ENCODE assay signal across 20 mouse cellular contexts in the genomic region with DNA sequence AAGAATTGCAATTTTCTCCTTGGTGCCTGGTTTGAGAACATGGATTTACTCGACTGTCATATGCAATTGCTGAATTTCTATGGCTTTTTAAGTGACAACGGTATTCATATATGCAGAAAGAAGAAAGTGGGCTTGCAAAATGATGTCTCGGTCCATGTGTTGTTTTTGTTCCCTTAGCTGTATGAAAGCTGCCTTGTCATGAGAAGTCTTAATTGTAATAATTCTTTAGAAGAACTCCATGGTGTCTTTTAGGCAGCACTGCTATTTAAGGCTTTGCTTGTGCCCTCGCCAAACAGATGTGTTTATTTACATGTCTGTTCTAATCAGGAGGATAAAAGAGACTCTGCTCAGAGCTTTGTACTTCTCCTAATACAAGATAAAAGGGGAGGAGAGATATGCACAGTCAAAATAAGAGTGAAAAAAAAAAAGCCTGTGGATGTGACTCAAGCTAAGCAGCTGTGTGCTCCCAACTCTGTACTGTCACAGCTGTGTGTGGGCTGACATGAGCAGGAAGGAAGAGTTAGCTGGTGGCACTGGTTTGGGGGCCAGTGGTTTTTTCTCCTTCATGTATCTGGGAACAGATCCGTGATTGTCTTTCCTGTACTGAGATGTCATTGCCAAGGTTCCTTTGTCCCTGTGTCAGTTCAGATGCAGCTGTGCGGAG.
A peak's percentile ranks its signal among the peaks of the same experiment; 100 is the strongest.
DNase-seq lines count a peak whose midpoint lies in the region; ATAC-seq and TF ChIP-seq lines count a peak whose summit lies in the region.
"Had no signal": no experiment of that assay in that cellular context is flagged by ENCODE, and none has a peak within 500 bp of the region (broad histone marks: within the 10 kb centered on the region; RNA-seq: fewer than 3 reads in every experiment).

No protein-coding gene starts in this region.

- 67% methylated on average over 6 of the region's 6 CpGs for WGBS in forebrain, embryonic 15.5 days
- 71% methylated on average over 6 of the region's 6 CpGs for WGBS in forebrain, embryonic 13.5 days
- WGBS in lung, embryonic 14.5 days = 43% methylated on average over 6 of the region's 6 CpGs

- no peak overlapping the region for H3K4me2 ChIP-seq in forebrain, embryonic 15.5 days (replicated peaks)
- no peak overlapping the region for H3K4me2 ChIP-seq in forebrain, embryonic 13.5 days
- no peak overlapping the region for H3K4me2 ChIP-seq in lung, embryonic 14.5 days
- H3K4me2 ChIP-seq: embryonic facial prominence, embryonic 12.5 days; heart, embryonic 15.5 days had no signal

- H3K9me3 ChIP-seq in forebrain, embryonic 15.5 days = no peaks in the 10 kb centered on the region
- H3K9me3 ChIP-seq in forebrain, embryonic 13.5 days (replicated peaks) = no peaks in the 10 kb centered on the region
- no peaks in the 10 kb centered on the region for H3K9me3 ChIP-seq in lung, embryonic 14.5 days (ENCODE audit: low read depth, low read length)
- H3K9me3 ChIP-seq: embryonic facial prominence, embryonic 12.5 days; heart, embryonic 15.5 days had no signal

- no peaks in the 10 kb centered on the region for H3K4me1 ChIP-seq in forebrain, embryonic 15.5 days
- no peaks in the 10 kb centered on the region for H3K4me1 ChIP-seq in forebrain, embryonic 13.5 days
- H3K4me1 ChIP-seq in lung, embryonic 14.5 days (ENCODE audit: insufficient read depth) = no peaks in the 10 kb centered on the region
- H3K4me1 ChIP-seq: embryonic facial prominence, embryonic 12.5 days; heart, embryonic 15.5 days had no signal

- H3K9ac ChIP-seq in forebrain, embryonic 15.5 days (replicated peaks) = no peak overlapping the region
- no peak overlapping the region for H3K9ac ChIP-seq in forebrain, embryonic 13.5 days
- no peak overlapping the region for H3K9ac ChIP-seq in lung, embryonic 14.5 days
- H3K9ac ChIP-seq: embryonic facial prominence, embryonic 12.5 days; heart, embryonic 15.5 days had no signal

- H3K4me3 ChIP-seq in forebrain, embryonic 15.5 days = no peak overlapping the region
- H3K4me3 ChIP-seq in forebrain, embryonic 13.5 days = no peak overlapping the region
- H3K4me3 ChIP-seq in lung, embryonic 14.5 days (ENCODE audit: low read depth, low read length) = no peak overlapping the region
- H3K4me3 ChIP-seq: embryonic facial prominence, embryonic 12.5 days; heart, embryonic 15.5 days had no signal

- no peaks in the 10 kb centered on the region for H3K36me3 ChIP-seq in forebrain, embryonic 15.5 days
- H3K36me3 ChIP-seq in forebrain, embryonic 13.5 days (ENCODE audit: poor library complexity, severe bottlenecking) = no peaks in the 10 kb centered on the region
- H3K36me3 ChIP-seq in lung, embryonic 14.5 days (ENCODE audit: insufficient read depth) = no peaks in the 10 kb centered on the region
- H3K36me3 ChIP-seq: embryonic facial prominence, embryonic 12.5 days; heart, embryonic 15.5 days had no signal

- DNase-seq in lung, embryonic 14.5 days = peak; percentile 30
- no peak for DNase-seq in lung, postnatal 14 days
- DNase-seq in frontal cortex, postnatal 36 days (ENCODE audit: low spot score in 2 of 2) = peak; percentile 15 to 33
- DNase-seq in right cerebral cortex, postnatal 36 days (ENCODE audit: low spot score in 2 of 2) = peak; percentile 12 to 39
- no peak for DNase-seq in kidney, adult 11 months
- DNase-seq: adrenal gland, adult 8-10 months; cerebellum, adult 8-10 months; gastrocnemius, postnatal 10 days; heart, adult 18-20 months; kidney, adult 2 months; kidney, postnatal 36 days; lung, adult 2 months; thymus, postnatal 36 days had no signal

- H3K27me3 ChIP-seq in forebrain, embryonic 15.5 days = no peaks in the 10 kb centered on the region
- H3K27me3 ChIP-seq in forebrain, embryonic 13.5 days = no peaks in the 10 kb centered on the region
- H3K27me3 ChIP-seq in lung, embryonic 14.5 days (ENCODE audit: insufficient read depth, low read length) = no peaks in the 10 kb centered on the region
- H3K27me3 ChIP-seq: embryonic facial prominence, embryonic 12.5 days; heart, embryonic 15.5 days had no signal

- TF ChIP-seq CTCF in lung, embryonic 14.5 days (IDR thresholded peaks at IDR 0.05; ENCODE audit: low read depth) = no peak

- no peak overlapping the region for H3K27ac ChIP-seq in forebrain, embryonic 15.5 days (replicated peaks)
- no peak overlapping the region for H3K27ac ChIP-seq in forebrain, embryonic 13.5 days
- no peak overlapping the region for H3K27ac ChIP-seq in lung, embryonic 14.5 days (ENCODE audit: low read depth)
- H3K27ac ChIP-seq: embryonic facial prominence, embryonic 12.5 days; heart, embryonic 15.5 days; hindbrain, postnatal 0 days had no signal

- ATAC-seq in forebrain, embryonic 15.5 days (replicated peaks) = peak; percentile 60
- ATAC-seq in forebrain, embryonic 13.5 days = no peak
- peak; percentile 52; the same call in 1 of the 2 replicates for ATAC-seq in lung, embryonic 14.5 days (ENCODE audit: insufficient read depth)
- ATAC-seq in CD4-positive, CD25-positive, alpha-beta regulatory T cell, adult 4 months = no peak
- ATAC-seq: hindbrain, postnatal 0 days; midbrain, embryonic 16.5 days had no signal

Comparison
In these comparisons a context has a peak if more than half of its experiments do, and no peak if none do; other contexts are left out.
1. ATAC-seq: peak in forebrain, embryonic 15.5 days (single experiment) and lung, embryonic 14.5 days (single experiment); none in forebrain, embryonic 13.5 days (single experiment) and CD4-positive, CD25-positive, alpha-beta regulatory T cell, adult 4 months (single experiment).
2. DNase-seq: peak in lung, embryonic 14.5 days (single experiment), frontal cortex, postnatal 36 days (2 of 2) and right cerebral cortex, postnatal 36 days (2 of 2); none in lung, postnatal 14 days (single experiment) and kidney, adult 11 months (single experiment).